Mouse (Mus musculus) erythroblast, embryonic 14.5 days (primary cell): Measurements from ENCODE around the gene Trappc10. TPM values are rescaled to one million over a fixed set of nuclear protein-coding genes. Genes with fewer than 3 reads are reported as not detected.

Experiments used
- H3K27me3 ChIP-seq: 2 replicates; pipeline ENCODE4 v1.6.1; 2012; ENCODE audit warnings: inconsistent platforms; ENCODE audit not compliant: control insufficient read depth
- H3K36me3 ChIP-seq: 2 replicates; pipeline ENCODE4 v1.6.1; 2012; ENCODE audit warnings: mild to moderate bottlenecking, inconsistent platforms; ENCODE audit not compliant: control insufficient read depth
- H3K4me1 ChIP-seq: 2 replicates; pipeline ENCODE4 v1.6.1; 2012; ENCODE audit warnings: inconsistent platforms; ENCODE audit not compliant: control insufficient read depth
- H3K4me3 ChIP-seq: replicated peaks from 2 replicates; pipeline ENCODE3; 2012; ENCODE audit warnings: moderate library complexity, mild to moderate bottlenecking, inconsistent platforms
- H3K9me3 ChIP-seq: 2 replicates; pipeline ENCODE4 v1.6.1; 2012; ENCODE audit warnings: low read length, inconsistent platforms, mixed read lengths; ENCODE audit not compliant: control insufficient read depth
- GATA1 ChIP-seq: IDR thresholded peaks from 2 replicates; pipeline ENCODE4 v1.6.1; 2012; ENCODE audit warnings: low read length, inconsistent platforms, mixed read lengths
- TAL1 ChIP-seq: IDR thresholded peaks from 3 replicates; pipeline ENCODE4 v1.6.1; 2012; ENCODE audit warnings: low read length, inconsistent platforms, mixed read lengths
- polyA plus RNA-seq: library from polyadenylated mRNA; stranded (reverse); fragments of >175 nt; gene quantifications from 2 replicates; pipeline ENCODE4 v1.2.3, GENCODE M21; 2012

The Trappc10 gene
- polyA plus RNA-seq, 1 experiment = 5.3 TPM

- TF ChIP-seq GATA1 (no peak), TAL1 (no peak)
- Histone ChIP-seq H3K4me3 (no peak overlapping the region), H3K36me3 (peaks cover 47% of the 10 kb centered on the region), H3K9me3 (no peaks in the 10 kb centered on the region), H3K4me1 (no peaks in the 10 kb centered on the region; the same call in 1 of the 2 replicates), H3K27me3 (no peaks in the 10 kb centered on the region)
Observed at GRCm38 (mm10) chr10:78285409-78285808, 41.0 kb upstream of the Trappc10 start.

- Histone ChIP-seq H3K36me3 (peaks cover 51% of the 10 kb centered on the region), H3K27me3 (no peaks in the 10 kb centered on the region), H3K4me1 (no peaks in the 10 kb centered on the region; the same call in 1 of the 2 replicates), H3K9me3 (no peaks in the 10 kb centered on the region), H3K4me3 (no peak overlapping the region)
- TF ChIP-seq GATA1 = no peak
- no peak for TF ChIP-seq TAL1
Observed at GRCm38 (mm10) chr10:78284812-78285211, 40.4 kb upstream of the Trappc10 start.

- Histone ChIP-seq H3K4me1 (no peaks in the 10 kb centered on the region), H3K9me3 (no peaks in the 10 kb centered on the region), H3K4me3 (no peak overlapping the region), H3K27me3 (no peaks in the 10 kb centered on the region), H3K36me3 (peaks cover 57% of the 10 kb centered on the region)
- TF ChIP-seq GATA1 (no peak), TAL1 (no peak)
Observed at GRCm38 (mm10) chr10:78282411-78282810, 38.0 kb upstream of the Trappc10 start.

GRCm38 (mm10) chr10:78280486-78280885 lies 36.0 kb upstream of the Trappc10 start:
- no peaks in the 10 kb centered on the region for H3K27me3 ChIP-seq
- H3K9me3 ChIP-seq = no peaks in the 10 kb centered on the region
- peaks cover 44% of the 10 kb centered on the region for H3K36me3 ChIP-seq
- no peaks in the 10 kb centered on the region for H3K4me1 ChIP-seq
- H3K4me3 ChIP-seq = no peak overlapping the region
- no peak for TF ChIP-seq GATA1
- no peak for TF ChIP-seq TAL1

- Histone ChIP-seq H3K4me3 (no peak overlapping the region), H3K36me3 (peaks cover 40% of the 10 kb centered on the region), H3K27me3 (no peaks in the 10 kb centered on the region), H3K9me3 (no peaks in the 10 kb centered on the region), H3K4me1 (no peaks in the 10 kb centered on the region; the same call in 1 of the 2 replicates)
- no peak for TF ChIP-seq TAL1
Observed at GRCm38 (mm10) chr10:78279210-78279609, 34.8 kb upstream of the Trappc10 start.

GRCm38 (mm10) chr10:78277835-78278234 lies 33.4 kb upstream of the Trappc10 start:
- TF ChIP-seq GATA1 (no peak), TAL1 (no peak)
- Histone ChIP-seq H3K27me3 (no peaks in the 10 kb centered on the region), H3K9me3 (no peaks in the 10 kb centered on the region), H3K4me3 (no peak overlapping the region), H3K4me1 (peaks cover 10% of the 10 kb centered on the region), H3K36me3 (peaks cover 36% of the 10 kb centered on the region)

- Histone ChIP-seq H3K4me3 (no peak overlapping the region), H3K9me3 (no peaks in the 10 kb centered on the region), H3K36me3 (peaks cover 34% of the 10 kb centered on the region), H3K27me3 (no peaks in the 10 kb centered on the region), H3K4me1 (peaks cover 20% of the 10 kb centered on the region)
- TF ChIP-seq TAL1 = no peak
Observed at GRCm38 (mm10) chr10:78276242-78276641, 31.8 kb upstream of the Trappc10 start.

- no peak for TF ChIP-seq TAL1
- no peak for TF ChIP-seq GATA1
- Histone ChIP-seq H3K4me3 (no peak overlapping the region), H3K9me3 (no peaks in the 10 kb centered on the region), H3K27me3 (no peaks in the 10 kb centered on the region), H3K36me3 (peaks cover 21% of the 10 kb centered on the region), H3K4me1 (peaks cover 20% of the 10 kb centered on the region)
Observed at GRCm38 (mm10) chr10:78272932-78273331, 28.5 kb upstream of the Trappc10 start.

- no peak for TF ChIP-seq TAL1
- no peak for TF ChIP-seq GATA1
- no peaks in the 10 kb centered on the region for H3K9me3 ChIP-seq
- no peak overlapping the region for H3K4me3 ChIP-seq
- H3K36me3 ChIP-seq = no peaks in the 10 kb centered on the region
- H3K27me3 ChIP-seq = no peaks in the 10 kb centered on the region
- no peaks in the 10 kb centered on the region; the same call in 1 of the 2 replicates for H3K4me1 ChIP-seq
Observed at GRCm38 (mm10) chr10:78265881-78266280, 21.4 kb upstream of the Trappc10 start.

- H3K27me3 ChIP-seq = no peaks in the 10 kb centered on the region; the same call in 1 of the 2 replicates
- no peaks in the 10 kb centered on the region for H3K4me1 ChIP-seq
- TF ChIP-seq GATA1 (no peak), TAL1 (no peak)
- no peak overlapping the region for H3K4me3 ChIP-seq
- H3K9me3 ChIP-seq = no peaks in the 10 kb centered on the region
- no peaks in the 10 kb centered on the region for H3K36me3 ChIP-seq
Observed at GRCm38 (mm10) chr10:78264735-78265134, 20.3 kb upstream of the Trappc10 start.
